Mouse (Mus musculus) myocyte (in vitro differentiated cells): ENCODE measurements at regions not wholly inside any gene's neighbourhood (a gene's known extent, or its start where the extent isn't known, plus 50 kb on each side); places are given as distances from the start of the nearest gene placed in this dataset.

Source experiments
- MAX ChIP-seq: IDR thresholded peaks from one replicate; pipeline ENCODE4 v1.6.1; 2011; ENCODE audit warnings: low read depth, mild to moderate bottlenecking, control low read depth
- MYOD1 ChIP-seq, 3 experiments: IDR thresholded peaks; one replicate each; pipeline ENCODE4 v1.6.1; 2011; ENCODE audit warnings: control low read depth in 2 of 3, low read depth in 2 of 3, mild to moderate bottlenecking in 2 of 3, moderate library complexity in 1 of 3; ENCODE audit not compliant: insufficient read length in 2 of 3, control insufficient read depth in 1 of 3
- POLR2A ChIP-seq: IDR thresholded peaks from one replicate; pipeline ENCODE4 v1.6.1; 2011; ENCODE audit warnings: low read depth, mild to moderate bottlenecking, control low read depth, moderate library complexity; ENCODE audit not compliant: insufficient read length
- USF1 ChIP-seq: IDR thresholded peaks from one replicate; pipeline ENCODE4 v1.6.1; 2011; ENCODE audit warnings: low read depth, mild to moderate bottlenecking, control low read depth, moderate library complexity

- no peak for TF ChIP-seq USF1
- TF ChIP-seq POLR2A: no peak
- TF ChIP-seq MYOD1 (IDR thresholded peaks at IDR 0.05; ENCODE audit: control insufficient read depth in 1 of 3, insufficient read length in 2 of 3, low read depth in 2 of 3): no peak
- TF ChIP-seq MAX: no peak
These were observed 78.8 kb upstream of the Med13l start for GRCm38 (mm10) chr5:118481794-118482049.
